Mouse (Mus musculus) C2C12 (cell line): ENCODE data around the gene Rassf8.

Source experiments
- CEBPB ChIP-seq: IDR thresholded peaks from one replicate; pipeline ENCODE4 v1.6.1; 2011; ENCODE audit warnings: low read depth, mild to moderate bottlenecking, control low read depth, moderate library complexity
- CTCF ChIP-seq: IDR thresholded peaks from one replicate; pipeline ENCODE4 v1.5.1; 2011; ENCODE audit not compliant: control insufficient read depth, insufficient read depth, insufficient read length
- FOSL1 ChIP-seq: IDR thresholded peaks from one replicate; pipeline ENCODE4 v1.8.0; 2011; ENCODE audit warnings: mild to moderate bottlenecking, low read length; ENCODE audit not compliant: poor library complexity, insufficient read depth, severe bottlenecking
- MAX ChIP-seq: IDR thresholded peaks from one replicate; pipeline ENCODE4 v1.6.1; 2011; ENCODE audit warnings: mild to moderate bottlenecking, control low read depth
- MYOD1 ChIP-seq: IDR thresholded peaks from one replicate; pipeline ENCODE4 v1.6.1; 2011; ENCODE audit warnings: low read depth; ENCODE audit not compliant: control insufficient read depth, insufficient read length
- MYOG ChIP-seq: IDR thresholded peaks from one replicate; pipeline ENCODE4 v1.6.1; 2011; ENCODE audit not compliant: control insufficient read depth, insufficient read length; ENCODE audit errors: extremely low read depth

GRCm38 (mm10) chr6:145851956-145852355 lies 105.4 kb downstream of the Rassf8 start:
- TF ChIP-seq CTCF (no peak), MAX (no peak), MYOG (no peak), MYOD1 (no peak), CEBPB (no peak), FOSL1 (no peak)
